Mouse (Mus musculus) left cerebral cortex, postnatal 4 days (tissue): Measurements from ENCODE around the gene Ing4. TPM values are rescaled to one million over a fixed set of nuclear protein-coding genes. Genes with fewer than 3 reads are reported as not detected.
"Not testable (repeated sequence)": the region's sequence is repeated elsewhere in the genome, so short reads cannot be mapped to it uniquely, and the experiment has no call there.

Experiments
- DNase-seq: peaks from one replicate; pipeline ENCODE4 v3.0.0-alpha.2; 2022
- intact Hi-C: fragments of 180-260 bp; cut with DNase I; formaldehyde crosslinking; loops from one replicate; pipeline ENCODE4 v1.15.1; 2025
- total RNA-seq, 2 experiments: library from RNA; stranded (reverse); gene quantifications; 2 replicates each; pipeline ENCODE4 v1.2.3; 2021

Gene Ing4
- 10 to 100 TPM; 67.4 to 72.0 TPM for total RNA-seq

- DNase-seq = peak; percentile 90
- intact Hi-C loops = no loop called here
Observed at GRCm38 (mm10) chr6:125039533-125040153, at the start of gene Ing4. TSS of gene Ing4 (plus strand) at chr6:125039760.

DNA sequence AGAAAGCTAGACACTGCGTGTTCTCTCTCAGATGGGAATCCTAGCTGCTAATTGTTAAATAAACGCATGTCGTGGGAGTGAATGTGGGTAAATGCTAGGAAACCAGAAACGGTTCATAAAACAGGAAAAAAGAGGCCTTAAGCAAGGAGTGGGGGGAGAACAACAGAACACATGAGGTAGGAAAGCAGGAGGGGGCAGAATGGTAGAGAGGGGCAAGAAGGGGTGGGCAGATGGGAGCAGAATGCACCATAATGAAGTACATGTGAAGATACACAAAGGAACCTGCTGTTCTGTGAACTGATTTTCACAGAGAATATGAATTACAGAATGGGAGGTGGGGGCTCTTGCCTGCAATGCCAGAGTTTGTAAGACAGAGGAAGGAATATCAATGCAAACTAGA is 47.3 kb upstream of the Ing4 start:
- no peak for DNase-seq

GRCm38 (mm10) chr6:124993365-124993764 is 46.2 kb upstream of the Ing4 start:
- no peak for DNase-seq
- intact Hi-C loops = no loop called here

More for the DNA sequence above, 47.3 kb upstream of the Ing4 start:
- intact Hi-C loops = no loop called here

DNA sequence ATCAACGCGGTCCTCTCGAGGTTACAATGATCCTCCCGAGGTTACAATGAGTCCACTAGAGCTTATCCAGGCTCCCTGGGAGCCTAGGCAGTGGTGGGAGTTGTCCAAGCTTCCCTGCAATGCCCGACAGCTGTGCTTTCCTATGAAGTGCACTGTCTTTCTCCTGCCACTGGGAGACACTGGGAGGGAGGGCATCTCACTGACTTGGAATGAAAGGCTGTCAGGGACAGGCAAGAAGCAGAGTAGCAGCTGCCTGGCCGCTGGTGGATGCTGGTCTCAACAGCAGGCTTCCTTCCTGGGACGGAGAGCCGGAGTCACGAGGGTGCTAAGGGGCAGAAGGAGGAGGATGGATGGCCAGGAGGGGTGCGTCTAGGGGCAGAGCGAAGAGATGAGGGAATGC is 45.7 kb upstream of the Ing4 start:
- DNase-seq = peak; percentile 29
- intact Hi-C loops = no loop called here

- intact Hi-C loops = no loop called here
- no peak for DNase-seq
Observed at GRCm38 (mm10) chr6:124995246-124995645, 44.3 kb upstream of the Ing4 start.

DNA sequence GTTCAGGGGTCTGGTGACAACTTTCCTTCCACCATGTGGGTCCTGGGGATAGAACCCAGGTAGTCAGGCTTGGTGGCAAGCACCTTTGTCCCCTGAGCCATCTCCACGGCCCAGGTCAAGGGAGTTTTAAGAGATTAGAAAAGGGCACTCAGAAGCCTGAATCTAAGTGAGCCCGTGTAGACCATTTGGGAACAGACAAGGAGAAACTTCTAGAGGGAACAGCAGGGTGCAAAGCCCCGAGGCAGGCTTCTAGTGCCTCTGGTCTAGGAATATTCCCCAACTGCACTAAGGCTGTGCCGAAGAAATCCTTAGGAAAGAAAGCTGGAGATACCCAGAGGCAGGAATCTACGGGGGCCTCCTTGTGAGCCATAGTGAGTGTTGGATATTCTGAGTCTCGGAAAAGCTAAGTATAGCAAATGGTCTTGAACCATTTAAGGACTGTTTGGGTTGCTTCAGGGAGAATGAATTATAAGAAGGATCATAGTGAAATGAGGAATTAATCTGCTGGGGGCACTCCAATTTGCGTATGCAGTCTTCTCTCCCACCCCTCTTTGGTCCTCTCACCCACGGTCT is 43.6 kb upstream of the Ing4 start:
- no peak for DNase-seq
- intact Hi-C loops = no loop called here

DNA sequence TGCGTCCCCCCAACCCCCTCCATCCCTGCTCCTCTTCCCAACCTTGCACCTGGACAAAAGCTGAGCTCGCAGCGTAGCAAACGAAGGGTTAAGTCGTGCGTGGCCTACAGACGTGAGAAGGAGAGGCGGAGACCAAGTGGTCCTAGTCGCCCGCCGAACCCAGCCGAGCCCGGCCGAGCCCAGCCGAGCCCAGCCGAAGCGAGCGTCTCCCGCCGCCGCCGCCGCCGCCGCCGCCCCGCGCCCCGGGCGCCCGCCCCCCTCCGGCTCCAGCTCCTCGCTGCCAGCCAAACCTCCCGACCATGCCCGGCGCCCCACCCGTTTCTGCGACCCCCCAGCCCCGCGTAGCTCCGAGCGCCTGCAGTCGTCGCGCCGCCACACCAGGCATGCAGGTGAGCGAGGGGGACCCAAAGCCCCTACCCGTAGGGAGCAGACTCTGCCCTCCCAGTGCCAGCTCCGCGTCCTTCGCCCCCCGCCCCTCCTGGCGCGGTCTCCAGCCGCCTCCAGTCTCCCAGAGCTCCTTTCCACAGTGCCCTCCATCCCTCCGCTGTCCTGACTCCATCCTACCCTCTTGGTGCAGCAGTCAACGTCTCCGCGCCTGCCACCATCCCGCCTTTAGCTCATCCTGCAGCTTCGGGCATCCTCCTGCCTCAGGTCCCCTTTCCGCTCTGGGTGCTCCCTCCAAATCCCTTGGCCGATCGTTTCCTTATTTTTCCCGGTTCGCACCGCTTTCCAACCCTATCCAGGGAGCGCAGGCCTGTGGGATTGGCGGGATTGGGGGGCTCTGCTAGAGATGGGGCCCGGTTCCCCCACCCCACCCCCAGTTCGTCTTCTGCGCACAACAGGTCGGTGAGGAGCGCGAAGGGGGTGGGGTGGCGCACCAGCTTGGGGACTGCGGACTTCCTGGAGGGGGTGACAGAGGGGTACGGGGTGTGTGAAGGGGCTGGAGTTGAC is 42.7 kb upstream of the Ing4 start, which contains the start of gene Pianp:
TSS of gene Pianp (plus strand) at position 144 of the 951 bp plus-strand sequence.
- intact Hi-C loops = no loop called here
- peak; percentile 80 for DNase-seq

DNA sequence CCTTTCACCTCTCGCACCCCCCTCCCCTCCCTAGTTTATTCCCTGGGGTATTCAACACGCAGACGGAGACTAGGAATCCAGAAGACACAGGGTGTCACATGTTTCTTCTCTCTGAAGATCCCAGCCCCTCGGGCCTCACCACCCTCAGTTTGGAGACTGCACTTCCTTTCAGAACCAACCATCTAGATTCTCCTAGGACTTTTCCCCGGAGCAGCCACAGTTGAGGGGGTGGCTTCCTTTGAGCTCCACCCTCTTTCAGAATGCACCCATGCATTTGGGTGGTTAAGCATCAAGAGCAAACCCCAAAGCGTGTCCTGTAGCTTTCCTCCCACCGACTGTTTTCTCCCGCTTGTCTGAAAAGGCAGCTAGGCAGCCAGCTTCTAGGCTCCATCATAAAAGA is 41.5 kb upstream of the Ing4 start:
- no peak for DNase-seq
- intact Hi-C loops = no loop called here

DNA sequence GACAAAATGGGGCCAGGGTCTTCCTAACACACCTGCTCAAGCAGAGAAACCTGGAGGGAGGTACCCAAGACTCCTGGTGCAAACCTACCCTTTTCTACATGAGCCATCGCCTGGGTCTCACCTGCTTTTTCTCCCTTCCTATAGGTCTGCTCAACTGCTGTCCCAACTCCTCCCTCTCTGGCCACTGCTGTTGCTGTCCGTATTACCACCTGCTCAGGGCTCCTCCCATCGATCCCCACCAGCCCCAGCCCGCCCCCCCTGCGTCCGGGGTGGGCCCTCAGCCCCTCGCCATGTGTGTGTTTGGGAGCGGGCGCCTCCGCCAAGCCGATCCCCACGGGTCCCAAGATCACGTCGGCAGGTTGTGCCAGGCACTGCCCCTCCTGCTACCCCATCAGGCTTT is 40.5 kb upstream of the Ing4 start:
- intact Hi-C loops = no loop called here
- DNase-seq = no peak

GRCm38 (mm10) chr6:124999546-124999945 is 40.0 kb upstream of the Ing4 start:
- intact Hi-C loops = no loop called here
- DNase-seq = no peak

DNA sequence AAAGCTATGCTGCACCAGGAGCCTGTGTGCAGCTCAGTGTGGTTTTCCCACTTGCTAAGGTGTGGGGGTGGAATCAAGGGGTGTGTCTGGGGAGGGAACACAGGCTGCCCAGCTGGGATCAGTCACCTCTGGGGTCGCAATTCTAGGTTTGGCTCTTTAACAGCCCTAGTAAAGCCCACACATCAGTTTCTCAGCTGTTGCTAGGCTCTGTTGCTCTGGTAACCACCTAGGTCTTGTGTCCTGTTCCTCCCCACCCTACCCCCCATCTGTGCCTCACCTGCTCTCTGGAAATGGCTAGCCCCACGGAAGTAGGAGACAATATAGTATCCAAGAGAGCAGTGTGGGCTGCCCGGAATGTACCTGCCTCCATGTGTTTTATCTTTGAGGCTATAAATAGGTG is 35.9 kb upstream of the Ing4 start:
- intact Hi-C loops = no loop called here
- no peak for DNase-seq

DNA sequence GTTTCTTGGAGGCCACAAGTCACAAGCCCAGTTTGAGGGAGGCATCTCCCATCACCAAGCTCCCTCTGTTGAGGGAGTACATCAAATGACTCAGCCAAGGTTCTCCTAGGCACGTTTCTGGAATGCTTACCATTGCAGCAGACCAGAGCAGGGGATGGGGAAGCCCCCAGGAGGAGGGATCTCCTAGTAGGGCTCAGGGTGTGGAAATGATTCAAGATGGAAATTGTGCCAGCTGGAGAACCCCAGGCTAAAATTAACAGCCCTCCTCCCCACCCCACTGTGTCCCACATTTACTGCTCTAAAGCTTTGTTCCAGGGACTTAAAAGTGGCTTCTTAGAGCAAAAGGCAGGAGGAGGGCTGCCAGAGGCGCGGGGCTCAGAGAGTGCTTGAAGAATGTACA is 34.5 kb upstream of the Ing4 start:
- intact Hi-C loops = no loop called here
- no peak for DNase-seq

DNA sequence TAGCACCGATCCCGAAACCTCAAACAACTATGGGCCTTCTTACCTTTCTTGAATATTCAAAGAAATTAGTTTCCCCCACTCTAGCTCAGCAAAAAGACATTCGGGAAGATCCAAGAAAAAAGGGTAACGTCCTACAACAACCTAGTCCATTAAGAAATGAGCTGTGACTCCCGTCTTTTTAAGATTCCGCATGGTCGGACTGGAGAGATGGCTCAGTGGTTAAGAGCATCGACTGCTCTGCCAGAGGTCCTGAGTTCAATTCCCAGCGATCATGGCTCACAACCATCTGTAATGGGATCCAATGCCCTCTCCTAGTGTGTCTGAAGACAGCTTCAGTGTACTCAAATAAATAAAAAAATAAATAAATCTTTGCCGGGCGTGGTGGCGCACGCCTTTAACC is 31.5 kb upstream of the Ing4 start:
- intact Hi-C loops = no loop called here
- DNase-seq = no peak

- peak; percentile 97 for DNase-seq
- intact Hi-C loops = no loop called here
Observed at GRCm38 (mm10) chr6:125008586-125009128, 30.9 kb upstream of the Ing4 start.

- intact Hi-C loops = no loop called here
- DNase-seq = no peak
Observed at GRCm38 (mm10) chr6:125009129-125009180, 30.6 kb upstream of the Ing4 start, which contains the start of gene Zfp384. TSS of gene Zfp384 (plus strand) at chr6:125009145.

DNA sequence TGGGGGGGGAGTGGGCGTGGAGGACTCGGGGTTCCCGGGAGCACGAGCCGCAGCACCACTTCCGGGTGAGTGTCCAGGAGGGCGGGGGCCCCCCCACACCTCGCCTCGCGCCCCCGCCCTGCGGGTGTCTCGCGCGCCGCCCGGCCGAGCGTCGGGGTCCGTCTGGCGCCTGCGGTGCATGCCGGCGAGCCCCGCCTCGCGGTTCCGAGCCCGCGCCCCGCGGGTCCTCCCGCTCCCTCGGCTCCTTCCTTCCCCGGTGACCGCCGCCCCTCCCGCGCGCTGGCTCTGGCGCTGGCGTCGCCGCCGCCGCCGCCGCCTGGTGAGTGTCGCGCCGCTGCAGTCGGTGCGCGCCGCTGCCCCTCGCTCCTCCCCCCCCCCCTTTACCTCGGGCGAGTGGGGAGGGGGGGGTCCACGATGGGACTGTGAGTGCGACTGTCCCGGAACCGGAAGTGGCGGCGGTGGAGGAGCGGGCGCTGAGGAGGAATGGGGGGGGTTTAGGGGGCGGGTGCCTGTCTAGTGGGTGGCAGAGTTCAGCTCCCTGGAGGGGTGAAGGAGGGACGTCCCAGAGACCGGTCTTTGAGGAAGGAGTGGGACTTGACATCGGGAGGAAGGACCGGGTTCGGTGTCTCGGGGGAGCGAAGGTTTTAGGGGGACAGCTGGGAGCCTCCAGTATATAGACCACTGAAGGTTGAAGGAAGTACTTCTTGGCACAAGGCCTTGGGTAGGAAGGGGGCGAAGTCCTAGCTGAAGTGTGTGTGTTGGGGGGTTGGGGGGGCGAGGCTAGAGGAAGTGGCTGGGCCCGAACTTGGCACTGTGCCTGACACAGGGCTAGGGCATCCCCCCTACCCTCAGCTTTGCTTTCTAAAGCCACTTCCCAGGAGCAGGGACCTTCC is 30.1 kb upstream of the Ing4 start:
- intact Hi-C loops = no loop called here
- peak; percentile 89 for DNase-seq

GRCm38 (mm10) chr6:125017682-125018081 is 21.9 kb upstream of the Ing4 start:
- intact Hi-C loops = no loop called here
- DNase-seq = no peak

GRCm38 (mm10) chr6:125030532-125030931 is 9.0 kb upstream of the Ing4 start:
- peak; percentile 56 for DNase-seq
- intact Hi-C loops = not testable (repeated sequence)

GRCm38 (mm10) chr6:125031604-125032003 is 8.0 kb upstream of the Ing4 start:
- no peak for DNase-seq
- intact Hi-C loops = no loop called here

- no peak for DNase-seq
- intact Hi-C loops = no loop called here
Observed at GRCm38 (mm10) chr6:125038666-125039065, 894 bp upstream of the Ing4 start.

GRCm38 (mm10) chr6:125039131-125039530 is 429 bp upstream of the Ing4 start:
- intact Hi-C loops = no loop called here
- DNase-seq = no peak
